Mouse (Mus musculus) right cerebral cortex, postnatal 36 days (tissue): ENCODE results near the gene Tradd.

Experiments
- DNase-seq, 2 experiments: peaks; one replicate each; pipeline ENCODE4 v3.0.0; 2022; ENCODE audit warnings: low spot score in 2 of 2, mixed read lengths in 1 of 2

Tradd gene

DNA sequence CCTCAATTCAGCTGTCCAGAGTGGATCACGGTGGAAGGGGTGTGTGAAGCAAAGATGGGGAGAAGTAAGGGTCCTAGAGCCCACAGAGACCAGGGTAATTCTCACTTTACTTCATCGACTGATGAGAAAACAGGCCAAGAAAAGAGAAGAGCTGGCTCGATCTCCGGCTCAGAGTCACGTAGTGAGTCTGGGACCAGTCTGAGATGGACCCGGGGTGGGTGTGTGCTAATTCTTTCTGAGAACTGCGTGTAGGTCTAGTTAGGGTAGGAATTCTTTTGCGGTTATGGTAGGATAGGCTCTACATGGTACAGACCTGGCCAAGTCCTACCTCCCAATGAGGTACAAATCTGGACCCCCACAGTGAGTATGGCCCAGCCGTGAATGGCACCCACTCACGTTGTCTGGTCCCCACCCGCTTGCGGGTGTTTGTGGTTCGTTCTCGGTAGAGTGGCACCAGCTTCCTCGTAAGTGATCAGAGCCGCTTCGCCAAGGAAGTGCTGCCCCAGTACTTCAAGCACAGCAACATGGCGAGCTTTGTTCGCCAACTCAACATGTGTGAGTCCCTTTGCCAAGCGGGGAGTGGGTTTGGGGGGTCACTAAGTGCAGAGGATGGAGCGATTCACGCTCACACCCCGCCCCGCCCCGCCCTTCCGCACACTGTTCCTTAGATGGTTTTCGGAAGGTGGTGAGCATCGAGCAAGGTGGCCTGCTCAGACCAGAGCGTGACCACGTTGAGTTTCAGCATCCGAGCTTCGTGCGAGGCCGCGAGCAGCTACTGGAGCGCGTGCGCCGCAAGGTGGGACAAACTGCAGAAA is 5.9 kb upstream of the Tradd start:
- DNase-seq, result no peak

DNA sequence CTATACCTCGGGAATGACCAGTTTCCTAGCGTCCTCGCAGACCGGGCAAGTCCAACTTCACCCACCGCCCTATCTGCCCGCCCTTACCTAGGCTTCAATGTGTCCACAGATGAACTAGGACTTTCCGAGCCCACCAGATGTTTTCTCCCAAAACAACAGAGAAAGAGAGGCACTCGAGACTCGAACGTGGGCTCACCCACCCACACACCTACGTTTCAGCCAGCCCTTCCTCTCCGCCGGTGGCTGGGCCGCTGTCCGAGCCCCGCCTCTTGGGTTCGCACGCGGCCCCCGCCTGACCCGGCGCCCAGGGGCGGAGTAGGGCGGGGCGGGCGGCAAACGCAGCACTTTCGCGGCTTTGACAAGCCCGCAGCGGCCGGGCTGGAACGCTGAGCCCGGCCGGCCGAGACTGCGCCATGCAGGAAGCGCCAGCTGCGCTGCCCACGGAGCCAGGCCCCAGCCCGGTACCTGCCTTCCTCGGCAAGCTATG is 5.1 kb upstream of the Tradd start, which contains the start of gene Hsf4:
TSS of gene Hsf4 (plus strand) at position 341 of the 487 bp plus-strand sequence.
- DNase-seq, result no peak

DNA sequence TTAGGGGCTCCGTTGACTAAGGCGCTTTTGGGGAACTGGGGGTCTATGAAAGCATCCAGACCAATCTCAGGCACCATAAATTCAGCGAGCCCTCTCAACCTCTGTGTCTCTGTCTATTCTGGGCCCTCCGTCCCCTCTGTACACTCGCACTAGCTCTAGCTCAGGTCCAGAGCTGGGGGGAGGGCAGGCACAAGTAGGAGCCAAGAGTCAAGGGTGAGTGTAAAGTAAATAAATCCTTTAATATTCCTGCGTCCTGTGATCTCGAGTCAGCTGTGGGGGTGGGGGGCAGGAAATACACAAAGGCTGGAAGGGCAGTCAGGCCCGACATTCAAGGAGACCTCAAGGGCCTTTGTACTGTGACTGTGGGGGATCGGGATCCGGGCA is 4.7 kb upstream of the Tradd start:
- no peak for DNase-seq

GRCm38 (mm10) chr8:105268342-105269074 is 4.1 kb upstream of the Tradd start:
- DNase-seq, result peak; percentile 85 to 88

DNA sequence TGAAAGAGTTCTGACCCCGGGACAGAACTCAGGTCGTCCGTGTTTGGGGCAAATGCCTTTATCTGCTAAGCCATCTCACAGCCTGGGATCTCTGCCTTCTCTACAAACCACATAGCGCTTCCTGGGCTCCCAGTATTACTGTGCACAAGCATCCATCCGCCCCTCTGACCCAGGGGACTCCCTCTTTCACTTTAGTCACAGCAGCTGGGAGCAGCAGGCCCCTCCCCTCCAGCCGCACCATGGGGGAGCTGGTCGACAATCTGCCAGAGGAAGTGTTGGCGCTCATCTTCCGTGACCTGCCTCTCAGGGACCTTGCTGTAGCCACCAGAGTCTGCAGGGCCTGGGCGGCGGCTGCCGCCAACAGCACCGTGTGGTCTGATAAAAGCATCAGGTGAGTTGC is 2.4 kb upstream of the Tradd start:
- no peak for DNase-seq

GRCm38 (mm10) chr8:105265128-105265527 is 719 bp upstream of the Tradd start:
- no peak for DNase-seq

GRCm38 (mm10) chr8:105263244-105263912 is 1.0 kb downstream of the Tradd start:
- no peak for DNase-seq

DNA sequence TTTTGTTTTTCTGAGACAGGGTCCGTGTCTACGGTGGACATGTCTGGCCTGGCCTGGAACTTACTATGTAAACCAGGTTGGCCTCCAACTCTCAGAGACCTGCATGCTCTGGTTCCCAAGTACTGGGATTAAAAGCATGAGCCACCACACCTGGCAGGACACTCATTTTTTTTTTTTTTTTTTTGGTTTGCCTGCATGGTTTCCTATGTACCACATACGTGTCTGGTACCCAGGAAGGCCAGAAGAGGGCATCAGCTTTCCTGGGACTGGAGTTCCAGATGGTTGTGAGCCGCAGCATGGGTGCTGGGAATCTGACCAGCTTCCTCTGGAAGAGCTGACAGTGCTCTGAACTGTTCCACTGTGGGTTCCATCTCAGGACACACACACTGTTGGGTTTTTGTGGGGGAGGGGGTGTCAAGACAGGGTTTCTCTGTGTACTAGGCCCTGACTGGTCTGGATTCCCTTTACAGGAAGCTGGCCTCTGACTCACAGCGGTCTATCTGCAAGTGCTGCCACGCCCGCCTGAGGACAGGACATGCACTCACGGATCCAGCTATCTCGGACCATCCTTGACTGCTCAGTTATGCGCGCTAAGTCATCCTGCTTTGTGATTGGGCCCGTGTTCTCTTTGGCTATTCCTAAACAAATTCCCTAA is 3.0 kb downstream of the Tradd start:
- no peak for DNase-seq

DNA sequence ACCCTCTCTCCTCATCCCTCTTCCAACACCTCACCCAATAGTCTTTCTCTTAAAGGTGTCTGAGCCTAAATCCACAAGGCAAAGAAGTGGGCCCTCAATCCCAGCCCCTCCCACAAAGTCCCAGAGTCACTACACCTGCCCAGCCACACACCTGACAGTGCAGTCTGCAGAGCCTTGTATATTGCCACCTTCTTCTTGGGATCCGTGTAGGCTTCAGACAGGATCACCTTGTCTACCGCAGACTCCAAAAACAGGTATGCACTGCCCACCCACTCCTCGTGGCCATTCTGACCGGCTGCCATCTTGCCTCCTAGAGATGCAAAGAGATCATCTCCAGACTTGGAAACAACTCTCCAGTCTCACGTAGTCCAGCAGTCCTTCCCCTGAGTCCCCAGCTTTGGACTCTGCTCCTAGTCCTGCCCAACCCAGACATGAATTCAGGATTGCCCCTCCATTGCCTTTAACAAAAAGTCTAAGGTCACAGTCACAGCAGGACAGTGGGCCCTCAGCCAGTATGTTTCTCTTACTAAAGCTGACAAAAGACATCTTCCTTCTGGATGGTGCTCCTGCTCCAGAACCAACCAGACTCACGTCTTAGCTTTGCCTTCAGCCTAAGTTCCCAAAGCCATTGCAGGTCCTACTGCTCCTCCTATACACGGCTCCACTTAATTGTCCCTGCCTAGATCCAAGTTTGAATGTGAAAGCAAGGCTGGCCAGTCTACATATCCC is 3.9 kb downstream of the Tradd start:
- DNase-seq, result no peak

- DNase-seq, result peak in 1 of 2 experiments; percentile 26
Measured at GRCm38 (mm10) chr8:105259721-105260320, 4.6 kb downstream of the Tradd start.

- DNase-seq, result no peak
Measured at GRCm38 (mm10) chr8:105258911-105259720, 5.3 kb downstream of the Tradd start.

GRCm38 (mm10) chr8:105257318-105258114 is 6.9 kb downstream of the Tradd start:
- no peak for DNase-seq

- peak in 1 of 2 experiments; percentile 30 for DNase-seq
Measured at GRCm38 (mm10) chr8:105254966-105255350, 9.5 kb downstream of the Tradd start, which contains the start of gene B3gnt9. B3gnt9 (minus strand) TSS chr8:105255153.

GRCm38 (mm10) chr8:105254152-105254965 is 10.1 kb downstream of the Tradd start:
- DNase-seq, result peak; percentile 79 to 83

- no peak for DNase-seq
Measured at GRCm38 (mm10) chr8:105253766-105254151, 10.7 kb downstream of the Tradd start.

DNA sequence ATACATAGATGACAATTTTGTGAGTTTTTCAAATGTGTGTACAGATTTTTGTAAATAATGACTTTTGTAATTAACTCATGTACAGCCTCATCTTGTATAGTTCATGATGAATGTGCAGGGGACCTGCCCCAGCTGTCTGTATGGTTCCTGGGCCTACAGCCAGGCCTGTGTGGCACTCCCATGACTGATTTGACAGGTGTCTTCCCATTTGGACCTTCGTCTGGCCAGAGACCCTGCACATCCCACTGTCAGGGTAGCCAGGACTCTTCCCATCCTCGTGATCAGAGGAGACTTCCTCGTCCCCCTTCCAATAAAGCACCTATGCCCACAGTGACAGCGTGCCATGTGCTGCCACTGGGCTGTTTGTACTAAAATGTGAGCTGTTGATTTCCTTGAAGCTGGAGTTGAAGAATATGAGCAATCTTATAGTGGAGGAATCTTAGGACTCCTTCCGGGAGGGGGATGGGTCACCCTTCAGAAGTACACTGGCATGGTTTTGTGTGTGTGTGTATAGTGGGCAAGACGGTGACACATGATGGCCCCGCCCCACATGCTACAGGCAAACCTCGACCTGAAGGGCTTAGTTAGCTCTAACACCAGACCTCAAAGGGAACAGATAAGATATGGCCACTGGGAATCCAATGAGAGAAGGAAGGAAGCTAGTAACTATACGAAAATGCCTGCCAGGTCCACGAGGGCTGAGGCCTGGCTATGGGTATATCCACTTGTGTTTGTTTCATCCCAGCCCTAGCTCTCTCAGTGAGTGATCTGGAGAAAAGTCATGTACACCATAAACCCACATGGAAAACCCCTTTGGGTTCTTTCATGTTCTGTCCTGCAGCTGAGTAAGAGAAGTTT is 11.5 kb downstream of the Tradd start:
- DNase-seq, result no peak

- no peak for DNase-seq
Measured at GRCm38 (mm10) chr8:105251954-105252353, 12.5 kb downstream of the Tradd start.
